Mouse (Mus musculus): ENCODE results near the gene Usp15. TPM values are rescaled to one million over a fixed set of nuclear protein-coding genes. Genes with fewer than 3 reads are reported as not detected.

The Usp15 gene
- polyA plus RNA-seq, 1 experiment from 2014 or later = 56.5 TPM

DNA sequence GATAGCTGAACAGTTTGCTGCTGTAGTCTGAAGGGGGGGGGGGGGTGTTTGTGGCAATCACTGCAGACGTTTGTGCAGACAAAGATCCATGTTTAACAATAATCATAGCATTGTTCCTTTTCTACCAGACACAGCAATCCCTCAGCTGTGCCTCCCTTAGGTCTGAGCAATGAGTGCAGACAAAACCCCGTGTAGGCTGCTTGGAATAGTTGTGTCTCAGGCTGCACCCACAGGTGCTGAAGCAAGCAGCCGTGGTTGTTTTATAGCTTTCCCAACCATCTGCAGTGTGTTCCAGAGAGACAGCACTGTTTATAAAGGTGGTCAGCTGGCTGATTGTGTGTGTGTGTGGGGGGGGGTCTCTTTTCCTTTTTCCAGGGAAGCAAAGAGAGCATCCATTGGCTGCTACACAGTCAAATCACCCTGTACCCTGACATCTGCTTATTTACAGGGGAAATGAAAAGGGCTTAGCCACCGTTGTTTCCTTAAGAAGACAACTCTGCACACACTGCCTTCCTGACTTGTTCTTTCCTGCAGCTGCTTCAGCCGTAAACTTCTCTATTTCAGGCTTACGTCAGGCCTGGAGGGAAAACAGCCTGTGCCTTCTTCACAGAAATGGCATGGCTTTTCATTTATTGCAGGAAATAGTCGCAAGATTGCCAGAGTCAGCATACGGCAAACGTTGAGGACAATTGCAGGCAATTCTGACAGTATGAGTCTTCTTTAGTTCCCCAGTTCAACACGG is 111.7 kb downstream of the Usp15 start:
- DNase-seq (ENCODE audit: low spot score) = no peak
- H3K27ac ChIP-seq = no peak overlapping the region
- no peaks in the 10 kb centered on the region for H3K27me3 ChIP-seq (ENCODE audit: insufficient read depth, poor library complexity, severe bottlenecking)
- no peak overlapping the region for H3K4me3 ChIP-seq
- H3K36me3 ChIP-seq = no peaks in the 10 kb centered on the region
- H3K4me1 ChIP-seq (replicated peaks) = no peaks in the 10 kb centered on the region
- H3K9me3 ChIP-seq = no peaks in the 10 kb centered on the region
- WGBS = 78% methylated on average over 10 of the region's 10 CpGs

DNA sequence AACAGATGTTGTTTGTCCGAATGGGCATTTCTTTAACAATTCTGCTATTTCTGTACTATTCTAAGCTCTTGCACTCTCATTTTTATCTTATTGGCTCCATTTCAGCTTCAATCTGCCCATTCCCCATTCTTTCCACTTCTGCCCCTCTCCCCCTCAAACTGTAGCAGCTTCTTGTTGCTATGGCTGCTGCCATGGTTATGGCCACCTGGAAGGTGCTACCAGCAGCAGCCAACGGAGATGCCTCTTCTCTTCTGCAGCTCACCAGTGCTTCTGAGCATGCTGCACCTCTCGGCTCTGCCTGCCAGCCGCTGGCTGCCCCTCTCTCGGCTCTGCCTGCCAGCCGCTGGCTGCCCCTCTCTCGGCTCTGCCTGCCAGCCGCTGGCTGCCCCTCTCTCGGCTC is 112.5 kb downstream of the Usp15 start:
- Histone ChIP-seq H3K9me3 (no peaks in the 10 kb centered on the region), H3K4me1 (replicated peaks) (no peaks in the 10 kb centered on the region), H3K36me3 (no peaks in the 10 kb centered on the region), H3K27ac (no peak overlapping the region), H3K4me3 (no peak overlapping the region), H3K27me3 (ENCODE audit: insufficient read depth, poor library complexity, severe bottlenecking) (no peaks in the 10 kb centered on the region)
- WGBS = 76% methylated on average over 9 of the region's 9 CpGs
- no peak for DNase-seq (ENCODE audit: low spot score)

DNA sequence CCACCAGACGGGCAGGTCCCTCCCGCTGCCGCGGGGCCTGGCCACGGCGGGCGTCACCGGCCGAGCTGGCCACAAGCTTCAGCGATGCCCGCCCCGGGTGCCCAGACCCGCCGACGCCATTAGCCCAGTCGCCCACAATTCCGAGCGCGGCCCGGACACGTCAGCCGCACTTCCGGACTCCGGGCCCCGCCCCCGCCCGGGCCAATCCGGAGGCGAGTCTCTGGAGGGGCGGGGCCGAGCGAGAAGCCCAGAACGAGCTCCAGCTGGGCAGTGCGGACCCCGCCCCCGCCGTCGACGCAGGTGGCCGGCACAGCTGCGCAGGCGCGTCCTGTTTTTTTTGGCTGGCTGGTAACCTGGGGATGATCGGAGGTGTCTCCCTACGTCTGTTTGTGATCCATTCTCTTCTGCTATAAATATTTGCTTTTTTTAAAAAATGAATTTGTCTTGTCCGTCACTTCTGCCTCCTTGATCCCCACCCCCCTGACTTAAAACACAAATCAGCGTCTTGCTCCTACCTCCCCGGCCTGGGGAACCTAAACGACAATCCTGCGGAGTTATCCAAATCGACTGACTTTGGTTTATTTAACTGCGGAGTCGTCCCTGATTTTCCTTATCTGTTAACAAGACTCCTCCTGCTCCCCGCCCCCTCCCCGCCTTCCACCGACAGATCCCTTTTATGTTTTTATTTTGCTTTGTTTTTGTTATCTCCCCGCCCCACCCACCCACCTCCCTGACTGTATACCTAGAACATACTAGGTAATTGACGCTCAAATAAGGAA is 120.4 kb downstream of the Usp15 start, which contains the start of gene Mon2:
Mon2 (minus strand) TSS at position 261 of the 779 bp plus-strand sequence.
- peak within 1 kb of the TSS; percentile 93 for H3K27ac ChIP-seq
- no peaks in the 10 kb centered on the region for H3K27me3 ChIP-seq (ENCODE audit: insufficient read depth, poor library complexity, severe bottlenecking)
- H3K9me3 ChIP-seq = no peaks in the 10 kb centered on the region
- H3K4me3 ChIP-seq = peak within 1 kb of the TSS; percentile 97
- WGBS = under 1% methylated on average over 58 of the region's 58 CpGs
- peak; percentile 94 for DNase-seq (ENCODE audit: low spot score)
- peaks cover 15% of the 10 kb centered on the region for H3K4me1 ChIP-seq (replicated peaks)
- peaks cover 25% of the 10 kb centered on the region for H3K36me3 ChIP-seq

DNA sequence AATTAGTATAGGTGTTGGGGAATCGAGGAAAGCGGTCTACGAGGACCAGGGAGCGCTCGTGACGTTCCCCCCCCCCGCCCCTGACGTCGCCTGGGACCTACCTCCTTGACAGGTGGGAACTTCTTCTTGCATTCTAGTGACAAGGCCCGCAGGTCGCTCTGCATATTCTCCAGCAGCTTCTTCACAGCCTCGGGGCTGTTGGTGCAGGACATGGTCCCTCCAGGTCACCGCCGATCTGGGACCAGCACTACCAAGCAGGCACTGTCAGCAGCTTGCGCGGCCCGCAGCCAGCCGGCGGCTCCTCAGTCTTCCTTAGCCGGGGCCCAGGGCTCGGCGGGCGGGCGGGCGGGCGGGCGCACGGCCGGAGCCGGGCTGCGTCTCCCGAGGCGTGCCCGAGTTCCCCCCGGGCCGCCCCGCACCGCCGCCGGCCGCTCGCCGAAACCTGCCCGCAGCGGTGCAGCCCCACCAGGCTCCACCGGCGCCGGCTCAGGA is 121.0 kb downstream of the Usp15 start:
- DNase-seq (ENCODE audit: low spot score) = no peak
- peak overlapping the region; percentile 93 for H3K27ac ChIP-seq
- H3K27me3 ChIP-seq (ENCODE audit: insufficient read depth, poor library complexity, severe bottlenecking) = no peaks in the 10 kb centered on the region
- H3K9me3 ChIP-seq = no peaks in the 10 kb centered on the region
- peak overlapping the region; percentile 97 for H3K4me3 ChIP-seq
- peaks cover 27% of the 10 kb centered on the region for H3K36me3 ChIP-seq
- H3K4me1 ChIP-seq (replicated peaks) = peaks cover 15% of the 10 kb centered on the region
- 1% methylated on average over 47 of the region's 48 CpGs for WGBS

DNA sequence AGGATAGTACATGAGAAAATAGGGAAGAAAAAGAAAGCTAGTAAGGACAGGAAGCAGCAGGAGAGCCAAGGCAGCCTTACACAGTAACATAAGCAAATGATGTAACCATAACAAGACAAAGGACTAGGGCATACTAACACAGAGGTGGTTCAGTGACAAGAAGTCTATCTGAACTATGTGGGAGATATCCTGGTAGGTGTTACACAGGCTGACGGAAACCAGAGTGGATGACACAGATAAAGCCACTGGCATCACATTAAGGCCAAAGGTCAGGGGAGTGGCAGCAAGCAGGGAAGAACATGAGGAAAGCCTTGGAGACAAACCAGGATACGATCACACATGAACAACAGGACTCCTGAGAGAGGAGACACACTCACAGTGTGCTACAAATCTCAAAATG is 124.8 kb downstream of the Usp15 start:
- no peak overlapping the region for H3K27ac ChIP-seq
- no peak overlapping the region for H3K4me3 ChIP-seq
- no peak for DNase-seq (ENCODE audit: low spot score)
- peaks cover 41% of the 10 kb centered on the region for H3K36me3 ChIP-seq
- no peaks in the 10 kb centered on the region for H3K27me3 ChIP-seq (ENCODE audit: insufficient read depth, poor library complexity, severe bottlenecking)
- H3K4me1 ChIP-seq (replicated peaks) = peaks cover 14% of the 10 kb centered on the region
- WGBS = 94% methylated on average over 2 of the region's 2 CpGs
- H3K9me3 ChIP-seq = peaks cover 10% of the 10 kb centered on the region

DNA sequence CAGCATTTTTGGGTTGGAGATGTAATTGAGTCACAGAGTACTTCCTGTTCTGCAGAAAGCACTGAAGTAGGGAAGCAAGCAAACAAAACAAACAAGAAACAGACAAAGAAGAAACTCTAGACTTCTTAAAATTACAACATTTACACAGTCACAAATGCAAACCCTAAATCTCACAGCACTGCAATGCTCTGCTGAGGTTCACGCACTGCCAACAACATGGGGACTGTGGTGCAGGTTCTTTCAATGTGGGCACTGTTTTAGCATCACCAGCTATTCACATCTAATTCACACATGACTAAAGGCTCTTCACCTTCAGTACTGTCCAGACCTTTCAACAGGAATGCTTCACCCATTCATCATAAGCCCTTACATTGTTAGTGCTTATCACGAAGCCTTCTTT is 133.8 kb downstream of the Usp15 start:
- no peak overlapping the region for H3K4me3 ChIP-seq
- WGBS = 93% methylated on average over 2 of the region's 2 CpGs
- no peak overlapping the region for H3K27ac ChIP-seq
- H3K4me1 ChIP-seq (replicated peaks) = peaks cover 7% of the 10 kb centered on the region
- H3K9me3 ChIP-seq = no peaks in the 10 kb centered on the region
- peaks cover 3% of the 10 kb centered on the region; the same call in 1 of the 2 replicates for H3K36me3 ChIP-seq
- H3K27me3 ChIP-seq (ENCODE audit: insufficient read depth, poor library complexity, severe bottlenecking) = no peaks in the 10 kb centered on the region
- DNase-seq (ENCODE audit: low spot score) = no peak

DNA sequence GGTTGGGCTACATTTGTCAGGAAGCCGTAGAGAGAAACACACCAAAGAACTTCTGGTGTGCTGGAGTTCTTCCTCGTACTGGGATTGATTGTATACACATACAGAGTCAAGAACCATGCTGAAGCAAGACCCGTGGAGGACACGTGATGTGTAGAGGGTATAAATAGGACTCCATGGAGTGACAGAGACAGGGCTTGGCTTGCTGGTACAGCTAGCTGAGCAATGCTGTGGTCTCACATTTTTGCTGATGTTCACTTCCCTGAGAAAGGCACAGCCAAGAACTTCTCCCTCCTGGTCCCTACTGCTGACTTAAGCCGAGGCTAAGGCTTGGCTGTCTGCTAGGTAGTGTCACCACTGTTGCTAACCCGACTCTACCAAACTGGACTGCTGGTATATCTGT is 136.0 kb downstream of the Usp15 start:
- H3K27me3 ChIP-seq (ENCODE audit: insufficient read depth, poor library complexity, severe bottlenecking) = no peaks in the 10 kb centered on the region
- H3K27ac ChIP-seq = no peak overlapping the region
- H3K36me3 ChIP-seq = peaks cover 3% of the 10 kb centered on the region; the same call in 1 of the 2 replicates
- 93% methylated on average over 6 of the region's 6 CpGs for WGBS
- no peak overlapping the region for H3K4me3 ChIP-seq
- H3K4me1 ChIP-seq (replicated peaks) = peaks cover 7% of the 10 kb centered on the region
- no peak for DNase-seq (ENCODE audit: low spot score)
- H3K9me3 ChIP-seq = no peaks in the 10 kb centered on the region

DNA sequence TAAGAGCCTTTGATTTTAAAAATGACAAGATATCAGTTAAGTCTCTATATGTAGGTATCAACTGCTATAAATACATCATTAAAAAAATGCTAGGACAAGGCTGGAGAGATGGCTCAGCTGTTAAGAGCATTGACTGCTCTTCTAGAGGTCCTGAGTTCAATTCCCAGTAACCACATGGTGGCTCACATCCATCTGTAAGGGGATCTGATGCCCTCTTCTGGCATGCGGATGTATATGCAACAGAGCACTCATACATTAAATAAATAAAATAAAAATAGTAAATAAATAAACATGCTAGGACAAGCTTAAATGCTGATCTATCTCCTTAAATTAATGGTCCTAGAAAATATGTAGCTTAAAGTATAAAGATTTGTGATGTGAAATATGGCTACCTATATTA is 139.7 kb downstream of the Usp15 start:
- Histone ChIP-seq H3K4me1 (replicated peaks) (peaks cover 7% of the 10 kb centered on the region), H3K27ac (no peak overlapping the region), H3K36me3 (peaks cover 3% of the 10 kb centered on the region; the same call in 1 of the 2 replicates), H3K27me3 (ENCODE audit: insufficient read depth, poor library complexity, severe bottlenecking) (no peaks in the 10 kb centered on the region), H3K9me3 (no peaks in the 10 kb centered on the region), H3K4me3 (no peak overlapping the region)
- DNase-seq (ENCODE audit: low spot score) = no peak
- 83% methylated on average over 1 of the region's 1 CpGs for WGBS

DNA sequence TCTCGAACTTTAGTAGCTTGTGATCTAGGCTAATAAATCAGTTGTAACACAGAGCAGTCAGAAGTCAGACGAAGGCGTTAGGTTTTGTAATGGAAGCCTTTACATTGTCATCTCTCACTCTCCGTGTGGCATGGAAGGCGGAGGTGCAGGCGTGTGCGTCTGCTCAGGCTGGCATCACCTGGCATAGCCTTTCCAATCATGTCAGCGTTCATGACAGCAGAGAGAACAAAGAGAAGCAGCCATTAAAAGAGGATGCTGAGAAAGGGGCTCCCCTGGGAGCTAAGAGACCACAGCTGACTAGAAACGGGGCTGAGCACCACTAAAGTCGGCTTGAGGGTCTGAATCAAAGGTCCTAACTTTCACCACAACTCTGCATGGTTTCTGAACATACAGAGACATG is 140.3 kb downstream of the Usp15 start:
- H3K27ac ChIP-seq = no peak overlapping the region
- no peak for DNase-seq (ENCODE audit: low spot score)
- 86% methylated on average over 10 of the region's 10 CpGs for WGBS
- H3K36me3 ChIP-seq = peaks cover 5% of the 10 kb centered on the region; the same call in 1 of the 2 replicates
- peaks cover 7% of the 10 kb centered on the region for H3K4me1 ChIP-seq (replicated peaks)
- H3K9me3 ChIP-seq = no peaks in the 10 kb centered on the region
- H3K27me3 ChIP-seq (ENCODE audit: insufficient read depth, poor library complexity, severe bottlenecking) = no peaks in the 10 kb centered on the region
- no peak overlapping the region for H3K4me3 ChIP-seq

DNA sequence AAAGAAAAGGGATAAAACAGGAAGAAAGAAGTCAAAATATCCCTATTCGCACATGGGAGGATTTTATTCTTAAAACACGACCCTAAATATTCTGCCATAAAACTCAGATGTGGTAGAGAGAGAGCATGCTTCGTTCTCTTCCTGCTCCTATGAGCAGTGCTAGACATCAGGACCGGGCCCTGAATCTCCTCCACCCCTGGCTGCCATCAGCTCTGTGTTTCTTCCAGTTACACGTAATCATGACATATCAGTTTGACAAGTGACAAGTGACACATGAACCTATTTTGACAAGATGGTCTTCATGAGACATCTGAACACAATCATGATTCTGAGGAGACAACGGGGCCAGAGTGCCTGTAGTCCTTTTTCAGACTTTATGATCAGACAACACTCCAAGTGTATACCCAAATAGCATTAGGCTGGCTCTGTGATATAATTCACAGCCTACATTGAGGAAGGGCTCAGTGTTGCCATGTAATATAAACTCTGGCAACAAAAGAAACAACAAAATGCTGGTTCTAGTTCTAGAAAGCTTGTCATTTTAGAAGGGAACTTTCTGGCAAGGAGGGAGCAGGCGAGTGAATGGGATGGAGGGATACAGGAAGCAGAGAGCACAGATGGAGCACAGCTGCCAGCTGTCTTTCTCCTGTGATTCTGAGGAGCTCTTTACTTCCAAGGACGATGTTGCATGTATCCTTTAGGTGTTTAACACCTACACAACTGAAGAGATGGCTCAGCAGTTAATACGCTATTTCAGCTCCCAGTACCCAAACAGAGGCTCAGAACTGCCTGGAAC is 141.4 kb downstream of the Usp15 start:
- DNase-seq (ENCODE audit: low spot score) = no peak
- 86% methylated on average over 9 of the region's 9 CpGs for WGBS

More for the DNA sequence above, 141.4 kb downstream of the Usp15 start:
- Histone ChIP-seq H3K36me3 (peaks cover 12% of the 10 kb centered on the region), H3K9me3 (no peaks in the 10 kb centered on the region), H3K27me3 (ENCODE audit: insufficient read depth, poor library complexity, severe bottlenecking) (no peaks in the 10 kb centered on the region), H3K4me3 (no peak overlapping the region), H3K4me1 (replicated peaks) (peaks cover 7% of the 10 kb centered on the region), H3K27ac (no peak overlapping the region)

All from hindbrain, embryonic 10.5 days (tissue).